16 mouse cellular contexts compared by ENCODE assay signal in genomic region chr17:30272769-30273168, GRCm38 (mm10).
A peak's percentile ranks its signal among the peaks of the same experiment; 100 is the strongest.
DNase-seq lines count a peak whose midpoint lies in the region; ATAC-seq and TF ChIP-seq lines count a peak whose summit lies in the region.
"Had no signal": no experiment of that assay in that cellular context is flagged by ENCODE, and none has a peak within 500 bp of the region (broad histone marks: within the 10 kb centered on the region; RNA-seq: fewer than 3 reads in every experiment).

No protein-coding gene starts in this region.

- ATAC-seq in forebrain, embryonic 16.5 days = peak; percentile 40
- no peak for ATAC-seq in forebrain, embryonic 11.5 days (replicated peaks; ENCODE audit: low FRiP score)
- ATAC-seq in kidney, embryonic 16.5 days (ENCODE audit: low FRiP score, low TSS enrichment) = no peak
- ATAC-seq in neural tube, embryonic 15.5 days (ENCODE audit: low FRiP score) = no peak
- ATAC-seq: intestine, postnatal 0 days; liver, embryonic 12.5 days had no signal

- DNase-seq in forebrain, embryonic 11.5 days (ENCODE audit: low spot score) = no peak
- peak; percentile 76 for DNase-seq in brain, embryonic 14.5 days (ENCODE audit: low read depth)
- peak; percentile 76 for DNase-seq in cerebellum, adult 9-11 months
- DNase-seq in layer of hippocampus, postnatal 10 days (ENCODE audit: low spot score in 2 of 2) = peak; percentile 55 to 65
- no peak for DNase-seq in urinary bladder, postnatal 4 days (ENCODE audit: low spot score in 2 of 2)
- DNase-seq: gastrocnemius, adult 2 months; heart, postnatal 4 days; lung, postnatal 10 days; thymus, adult 18-20 months had no signal

- no peak overlapping the region for H3K27ac ChIP-seq in forebrain, embryonic 16.5 days (ENCODE audit: low read length)
- H3K27ac ChIP-seq in forebrain, embryonic 11.5 days (ENCODE audit: low read depth, low read length) = no peak overlapping the region
- no peak overlapping the region for H3K27ac ChIP-seq in kidney, embryonic 16.5 days (ENCODE audit: low read length)
- H3K27ac ChIP-seq in neural tube, embryonic 15.5 days (replicated peaks) = no peak overlapping the region
- H3K27ac ChIP-seq: gastrocnemius, adult 2 months; heart, embryonic 10.5 days; liver, embryonic 12.5 days had no signal

- H3K4me1 ChIP-seq in forebrain, embryonic 16.5 days (replicated peaks; ENCODE audit: control insufficient read depth, insufficient read depth, low read length) = peaks cover 6% of the 10 kb centered on the region
- no peaks in the 10 kb centered on the region for H3K4me1 ChIP-seq in forebrain, embryonic 11.5 days (replicated peaks; ENCODE audit: control insufficient read depth, insufficient read depth, low read length)
- peaks cover 8% of the 10 kb centered on the region for H3K4me1 ChIP-seq in kidney, embryonic 16.5 days (ENCODE audit: insufficient read depth, low read length)
- H3K4me1 ChIP-seq in neural tube, embryonic 15.5 days = 0 out of 2 replicates have a peak, but pooled peaks cover 2% of the 10 kb centered on the region

- no peak for TF ChIP-seq CTCF in brain, embryonic 14.5 days (IDR thresholded peaks at IDR 0.05; ENCODE audit: borderline replicate concordance, extremely low read depth, insufficient read depth, insufficient read length)

- no peaks in the 10 kb centered on the region for H3K9me3 ChIP-seq in forebrain, embryonic 16.5 days (ENCODE audit: control insufficient read depth, low read length)
- H3K9me3 ChIP-seq in forebrain, embryonic 11.5 days (ENCODE audit: control insufficient read depth, low read length) = no peaks in the 10 kb centered on the region
- H3K9me3 ChIP-seq in kidney, embryonic 16.5 days (ENCODE audit: low read length) = no peaks in the 10 kb centered on the region
- H3K9me3 ChIP-seq in neural tube, embryonic 15.5 days (replicated peaks) = no peaks in the 10 kb centered on the region
- H3K9me3 ChIP-seq: heart, embryonic 10.5 days; liver, embryonic 12.5 days had no signal

- no peak overlapping the region for H3K9ac ChIP-seq in forebrain, embryonic 16.5 days (replicated peaks; ENCODE audit: low read depth, low read length)
- no peak overlapping the region for H3K9ac ChIP-seq in forebrain, embryonic 11.5 days (ENCODE audit: low read length)
- H3K9ac ChIP-seq in kidney, embryonic 16.5 days (replicated peaks; ENCODE audit: low read length) = no peak overlapping the region
- no peak overlapping the region for H3K9ac ChIP-seq in neural tube, embryonic 15.5 days (replicated peaks)
- H3K9ac ChIP-seq: liver, embryonic 12.5 days had no signal

- no peak overlapping the region for H3K4me2 ChIP-seq in forebrain, embryonic 16.5 days (ENCODE audit: low read length)
- no peak overlapping the region for H3K4me2 ChIP-seq in forebrain, embryonic 11.5 days (ENCODE audit: low read depth, low read length, severe bottlenecking)
- H3K4me2 ChIP-seq in kidney, embryonic 16.5 days (replicated peaks; ENCODE audit: low read depth, low read length) = no peak overlapping the region
- no peak overlapping the region for H3K4me2 ChIP-seq in neural tube, embryonic 15.5 days
- H3K4me2 ChIP-seq: liver, embryonic 12.5 days; midbrain, embryonic 11.5 days had no signal

- H3K27me3 ChIP-seq in forebrain, embryonic 16.5 days (replicated peaks; ENCODE audit: control insufficient read depth, insufficient read depth, low read length) = no peaks in the 10 kb centered on the region
- 0 out of 2 replicates have a peak, but pooled peaks cover 2% of the 10 kb centered on the region for H3K27me3 ChIP-seq in forebrain, embryonic 11.5 days (ENCODE audit: control insufficient read depth, insufficient read depth, low read length)
- no peaks in the 10 kb centered on the region for H3K27me3 ChIP-seq in kidney, embryonic 16.5 days (ENCODE audit: insufficient read depth, low read length)
- no peaks in the 10 kb centered on the region for H3K27me3 ChIP-seq in neural tube, embryonic 15.5 days (replicated peaks)
- H3K27me3 ChIP-seq: liver, embryonic 12.5 days had no signal

- H3K36me3 ChIP-seq in forebrain, embryonic 16.5 days (ENCODE audit: control insufficient read depth, insufficient read depth) = no peaks in the 10 kb centered on the region
- no peaks in the 10 kb centered on the region for H3K36me3 ChIP-seq in forebrain, embryonic 11.5 days (ENCODE audit: control insufficient read depth, insufficient read depth, low read length)
- no peaks in the 10 kb centered on the region for H3K36me3 ChIP-seq in kidney, embryonic 16.5 days (ENCODE audit: insufficient read depth, low read length)
- 0 out of 2 replicates have a peak, but pooled peaks cover 5% of the 10 kb centered on the region for H3K36me3 ChIP-seq in neural tube, embryonic 15.5 days
- H3K36me3 ChIP-seq: liver, embryonic 12.5 days had no signal

- WGBS in forebrain, embryonic 16.5 days = 56% methylated on average over 6 of the region's 6 CpGs
- WGBS in forebrain, embryonic 11.5 days = 95% methylated on average over 6 of the region's 6 CpGs
- WGBS in kidney, embryonic 16.5 days = 88% methylated on average over 6 of the region's 6 CpGs
- 61% methylated on average over 6 of the region's 6 CpGs for WGBS in neural tube, embryonic 15.5 days

- no peak for TF ChIP-seq POLR2A in brain, embryonic 14.5 days (IDR thresholded peaks at IDR 0.05; ENCODE audit: borderline replicate concordance, extremely low read depth, insufficient read depth, insufficient read length, poor library complexity, severe bottlenecking)

- no peak overlapping the region for H3K4me3 ChIP-seq in forebrain, embryonic 16.5 days (replicated peaks; ENCODE audit: low read length)
- no peak overlapping the region for H3K4me3 ChIP-seq in forebrain, embryonic 11.5 days (ENCODE audit: low read depth, low read length)
- no peak overlapping the region for H3K4me3 ChIP-seq in kidney, embryonic 16.5 days (ENCODE audit: low read length)
- no peak overlapping the region for H3K4me3 ChIP-seq in neural tube, embryonic 15.5 days (replicated peaks)
- H3K4me3 ChIP-seq: gastrocnemius, adult 2 months; heart, embryonic 10.5 days; liver, embryonic 12.5 days had no signal

Comparison
In these comparisons a context has a peak if more than half of its experiments do, and no peak if none do; other contexts are left out.
1. DNase-seq: peak in brain, embryonic 14.5 days (single experiment), cerebellum, adult 9-11 months (single experiment) and layer of hippocampus, postnatal 10 days (2 of 2); none in forebrain, embryonic 11.5 days (single experiment) and urinary bladder, postnatal 4 days (0 of 2).